Mouse (Mus musculus) macrophage (primary cell): ENCODE results near the gene Sim2. TPM values are rescaled to one million over a fixed set of nuclear protein-coding genes. Genes with fewer than 3 reads are reported as not detected.

ENCODE experiments used
- H3K27ac ChIP-seq: fragments of 350-480 bp; formaldehyde crosslinking; 2 replicates; pipeline ENCODE4 v1.9.0; 2021
- H3K36me3 ChIP-seq: fragments of 350-480 bp; formaldehyde crosslinking; 2 replicates; pipeline ENCODE4 v1.9.0; 2021; ENCODE audit errors: inconsistent target
- H3K4me3 ChIP-seq: fragments of 350-480 bp; formaldehyde crosslinking; 2 replicates; pipeline ENCODE4 v1.9.0; 2021; ENCODE audit errors: inconsistent target
- H3K79me2 ChIP-seq: fragments of 350-480 bp; formaldehyde crosslinking; 2 replicates; pipeline ENCODE4 v1.9.0; 2021; ENCODE audit errors: inconsistent target
- WGBS: methylation state at CpG from one replicate; pipeline ENCODE4 v1.1.7; 2026; ENCODE audit warnings: inconsistent platforms; ENCODE audit not compliant: missing documents; 5-methylcytosine and 5-hydroxymethylcytosine counted together
- polyA plus RNA-seq: library from polyadenylated mRNA; stranded (reverse); fragments of 250-400 nt; gene quantifications from 3 replicates; pipeline ENCODE4 v1.2.4, GENCODE M21; 2018; ENCODE audit warnings: inconsistent platforms

The Sim2 gene
- polyA plus RNA-seq, 1 experiment from 2014 or later, result not detected

- H3K36me3 ChIP-seq, result no peaks in the 10 kb centered on the region
- no peak overlapping the region for H3K27ac ChIP-seq
- no peak overlapping the region for H3K4me3 ChIP-seq
- 3% methylated on average over 57 of the region's 57 CpGs for WGBS
- no peaks in the 10 kb centered on the region for H3K79me2 ChIP-seq
Measured at GRCm38 (mm10) chr16:94085603-94086285, 1.0 kb downstream of the Sim2 start.

GRCm38 (mm10) chr16:94086701-94087569, 2.2 kb downstream of the Sim2 start:
- Histone ChIP-seq H3K79me2 (no peaks in the 10 kb centered on the region), H3K36me3 (no peaks in the 10 kb centered on the region), H3K4me3 (no peak overlapping the region), H3K27ac (no peak overlapping the region)
- 8% methylated on average over 44 of the region's 50 CpGs for WGBS

- 22% methylated on average over 16 of the region's 16 CpGs for WGBS
- Histone ChIP-seq H3K36me3 (no peaks in the 10 kb centered on the region), H3K4me3 (no peak overlapping the region), H3K27ac (no peak overlapping the region), H3K79me2 (no peaks in the 10 kb centered on the region)
Measured at GRCm38 (mm10) chr16:94087570-94088225, 3.0 kb downstream of the Sim2 start.

GRCm38 (mm10) chr16:94088226-94088748, 3.6 kb downstream of the Sim2 start:
- 20% methylated on average over 11 of the region's 11 CpGs for WGBS
- Histone ChIP-seq H3K79me2 (no peaks in the 10 kb centered on the region), H3K4me3 (no peak overlapping the region), H3K27ac (no peak overlapping the region), H3K36me3 (no peaks in the 10 kb centered on the region)

GRCm38 (mm10) chr16:94088819-94089692, 4.3 kb downstream of the Sim2 start:
- Histone ChIP-seq H3K36me3 (no peaks in the 10 kb centered on the region), H3K79me2 (no peaks in the 10 kb centered on the region), H3K4me3 (no peak overlapping the region), H3K27ac (no peak overlapping the region)
- 17% methylated on average over 14 of the region's 14 CpGs for WGBS

- 6% methylated on average over 12 of the region's 12 CpGs for WGBS
- Histone ChIP-seq H3K27ac (no peak overlapping the region), H3K4me3 (no peak overlapping the region), H3K36me3 (no peaks in the 10 kb centered on the region), H3K79me2 (no peaks in the 10 kb centered on the region)
Measured at GRCm38 (mm10) chr16:94092511-94093150, 7.9 kb downstream of the Sim2 start.

- WGBS, result 8% methylated on average over 24 of the region's 24 CpGs
- no peak overlapping the region for H3K4me3 ChIP-seq
Measured at GRCm38 (mm10) chr16:94093151-94093863, 8.6 kb downstream of the Sim2 start.

GRCm38 (mm10) chr16:94094251-94095108, 9.7 kb downstream of the Sim2 start:
- no peaks in the 10 kb centered on the region for H3K36me3 ChIP-seq
- 8% methylated on average over 48 of the region's 48 CpGs for WGBS
- no peak overlapping the region for H3K27ac ChIP-seq
- H3K79me2 ChIP-seq, result no peaks in the 10 kb centered on the region
- no peak overlapping the region for H3K4me3 ChIP-seq

More at GRCm38 (mm10) chr16:94093151-94093863, 8.6 kb downstream of the Sim2 start:
- Histone ChIP-seq H3K36me3 (no peaks in the 10 kb centered on the region), H3K79me2 (no peaks in the 10 kb centered on the region), H3K27ac (no peak overlapping the region)

- H3K27ac ChIP-seq, result no peak overlapping the region
- no peak overlapping the region for H3K4me3 ChIP-seq
- 5% methylated on average over 26 of the region's 26 CpGs for WGBS
- no peaks in the 10 kb centered on the region for H3K36me3 ChIP-seq
- no peaks in the 10 kb centered on the region for H3K79me2 ChIP-seq
Measured at GRCm38 (mm10) chr16:94095109-94095822, 10.5 kb downstream of the Sim2 start.

- Histone ChIP-seq H3K36me3 (no peaks in the 10 kb centered on the region), H3K79me2 (no peaks in the 10 kb centered on the region), H3K27ac (no peak overlapping the region), H3K4me3 (no peak overlapping the region)
- 14% methylated on average over 11 of the region's 14 CpGs for WGBS
Measured at GRCm38 (mm10) chr16:94096479-94096878, 11.7 kb downstream of the Sim2 start.

GRCm38 (mm10) chr16:94097724-94098455, 13.2 kb downstream of the Sim2 start:
- Histone ChIP-seq H3K4me3 (no peak overlapping the region), H3K36me3 (no peaks in the 10 kb centered on the region), H3K27ac (no peak overlapping the region), H3K79me2 (no peaks in the 10 kb centered on the region)
- 37% methylated on average over 10 of the region's 12 CpGs for WGBS
